Mouse (Mus musculus): ENCODE measurements around the gene Foxd3.

DNA sequence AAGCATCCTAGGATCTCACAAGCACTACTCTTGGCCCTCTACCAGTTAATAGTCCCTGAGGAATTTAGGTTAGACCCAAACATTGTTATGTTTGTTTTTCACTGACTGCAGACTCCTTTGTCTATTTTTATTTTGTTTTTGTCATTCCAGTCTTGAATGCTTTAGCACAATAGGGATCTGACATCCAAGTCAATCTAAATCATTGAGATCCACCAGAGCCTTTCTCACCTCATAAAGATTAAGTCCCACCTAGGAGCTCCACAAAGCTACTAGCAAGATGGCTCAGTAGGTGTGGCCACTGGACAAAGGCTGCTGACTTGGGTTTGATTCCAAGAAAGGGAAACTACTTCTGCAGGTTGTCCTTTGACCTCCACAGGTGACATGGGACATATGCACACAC is 19.1 kb downstream of the Foxd3 start:
- TF ChIP-seq CTCF (IDR thresholded peaks at IDR 0.05; ENCODE audit: borderline replicate concordance, control insufficient read depth, extremely low read depth, insufficient read depth, low read length, poor library complexity) (no peak), POLR2A (IDR thresholded peaks at IDR 0.05; ENCODE audit: control insufficient read depth, extremely low read depth, insufficient read depth, low read length, poor library complexity) (no peak)
